Mouse (Mus musculus) heart, postnatal 0 days (tissue): ENCODE data around the gene Cldn6.

Source experiments
- CTCF ChIP-seq: IDR thresholded peaks from 2 replicates; pipeline ENCODE4 v1.5.1; 2016; ENCODE audit warnings: antibody characterized with exemption, control low read depth, low read depth
- EP300 ChIP-seq: IDR thresholded peaks from 2 replicates; pipeline ENCODE4 v1.6.1; 2016; ENCODE audit warnings: antibody characterized with exemption, low read depth

- TF ChIP-seq CTCF (peak; percentile 68), EP300 (no peak)
Measured at GRCm38 (mm10) chr17:23664556-23665021, 14.5 kb upstream of the Cldn6 start.
